Mouse (Mus musculus): ENCODE measurements around the gene Senp2.
"Not testable (repeated sequence)": the region's sequence is repeated elsewhere in the genome, so short reads cannot be mapped to it uniquely, and the experiment has no call there.

Gene Senp2

DNA sequence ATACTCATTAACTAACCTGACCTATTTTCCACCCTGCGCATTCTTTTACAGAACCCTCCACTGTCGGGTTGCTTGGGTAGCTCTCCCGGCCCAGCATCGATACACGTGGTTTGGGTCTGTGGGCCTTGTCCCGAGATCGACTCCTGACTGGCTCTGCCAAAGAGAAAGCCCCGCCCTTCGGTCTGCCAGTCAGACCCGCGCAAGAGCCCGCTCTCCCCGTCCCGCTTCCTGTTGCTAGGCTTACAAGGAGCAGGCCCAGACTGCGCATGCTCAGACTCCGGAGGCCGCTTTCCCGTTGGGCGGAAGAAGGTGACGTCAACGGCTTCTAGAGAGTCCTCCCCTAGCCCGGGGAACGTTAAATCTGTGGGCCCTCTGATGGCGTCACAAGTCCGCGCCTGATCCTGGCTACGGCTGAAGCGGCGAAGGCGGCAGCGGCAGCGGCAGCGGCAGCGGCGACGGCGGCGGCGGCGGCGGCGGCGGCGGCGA lies at the start of gene Senp2:
Gene Senp2, plus strand, starts transcription at position 386 of the 486 bp plus-strand sequence.
- DNase-seq (ENCODE audit: low spot score in 2 of 2): peak; percentile 100

DNA sequence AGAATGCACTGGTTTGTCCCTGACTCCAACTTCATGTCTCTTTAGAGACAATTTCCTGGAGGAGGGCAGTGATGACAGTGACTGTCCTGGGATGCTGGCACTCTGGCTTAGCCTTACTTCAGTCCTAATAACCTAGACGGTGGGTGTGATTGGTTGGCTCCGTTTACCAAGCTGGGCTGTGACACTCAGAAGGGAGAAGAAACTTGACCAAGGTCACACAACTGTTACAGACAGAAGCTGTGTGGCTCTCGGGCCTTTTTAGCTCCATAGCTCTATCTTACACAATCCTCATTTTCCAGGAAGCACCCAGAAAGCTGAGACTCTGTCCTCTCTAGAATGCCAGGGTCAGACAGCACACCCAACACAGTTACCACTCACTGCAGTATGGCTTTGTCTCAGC lies 43.7 kb upstream of the Senp2 start:
- DNase-seq (ENCODE audit: low spot score in 2 of 2): no peak

DNA sequence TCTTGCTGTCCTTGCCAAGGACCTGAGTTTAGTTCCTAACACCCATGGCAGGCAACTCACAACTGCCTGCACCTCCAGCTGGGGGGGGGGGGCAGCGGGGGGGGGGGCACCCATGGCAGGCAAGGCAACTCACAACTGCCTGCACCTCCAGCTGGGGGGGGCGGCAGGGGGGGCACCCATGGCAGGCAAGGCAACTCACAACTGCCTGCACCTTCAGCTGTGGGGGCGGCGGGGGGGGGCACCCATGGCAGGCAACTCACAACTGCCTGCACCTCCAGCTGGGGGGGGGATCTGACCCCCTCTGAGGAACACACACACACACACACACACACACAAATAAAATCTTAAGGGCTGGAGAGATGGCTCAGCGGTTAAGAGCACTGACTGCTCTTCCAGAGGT lies 39.4 kb upstream of the Senp2 start:
- DNase-seq (ENCODE audit: low spot score in 2 of 2): no peak

DNA sequence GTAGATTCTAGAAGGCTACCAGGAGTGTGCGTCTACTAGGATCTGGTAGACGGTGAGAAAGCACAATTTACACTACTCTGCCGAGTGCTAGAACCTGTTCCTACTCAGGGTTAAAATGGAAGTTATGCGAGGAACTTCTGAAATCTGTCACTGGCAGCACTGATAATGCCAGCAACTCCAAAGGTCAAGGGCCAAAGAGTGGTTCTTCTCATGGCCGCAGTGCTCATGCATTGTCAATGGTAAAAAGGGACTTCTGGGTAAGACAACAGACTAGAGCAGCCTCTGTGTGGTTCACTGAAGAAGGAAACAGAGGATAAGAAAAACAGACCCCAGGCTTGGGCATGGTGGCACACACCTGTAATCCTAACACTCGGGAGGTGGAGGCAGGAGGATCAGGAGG lies 38.7 kb upstream of the Senp2 start:
- DNase-seq (ENCODE audit: low spot score in 2 of 2): no peak

DNA sequence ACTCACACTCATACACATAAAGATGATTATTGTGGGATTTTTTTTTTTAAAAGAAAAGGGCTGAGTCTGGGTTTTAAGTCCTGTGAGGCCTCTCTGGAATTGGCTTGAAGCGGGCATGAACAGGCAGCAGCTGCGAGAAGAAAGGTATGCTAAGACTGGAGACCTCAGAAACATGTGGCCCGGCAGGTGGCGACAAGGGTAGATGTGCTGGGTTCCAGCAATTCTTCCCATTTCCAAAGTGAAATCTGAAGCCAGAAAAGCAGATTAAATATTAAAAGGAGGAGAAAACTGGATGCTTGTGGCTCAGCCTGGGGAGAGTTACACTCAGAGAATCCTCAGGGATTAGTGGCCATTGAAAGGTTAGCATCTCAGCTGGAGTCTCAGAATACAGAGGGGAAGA lies 37.8 kb upstream of the Senp2 start:
- no peak for DNase-seq (ENCODE audit: low spot score in 2 of 2)

DNA sequence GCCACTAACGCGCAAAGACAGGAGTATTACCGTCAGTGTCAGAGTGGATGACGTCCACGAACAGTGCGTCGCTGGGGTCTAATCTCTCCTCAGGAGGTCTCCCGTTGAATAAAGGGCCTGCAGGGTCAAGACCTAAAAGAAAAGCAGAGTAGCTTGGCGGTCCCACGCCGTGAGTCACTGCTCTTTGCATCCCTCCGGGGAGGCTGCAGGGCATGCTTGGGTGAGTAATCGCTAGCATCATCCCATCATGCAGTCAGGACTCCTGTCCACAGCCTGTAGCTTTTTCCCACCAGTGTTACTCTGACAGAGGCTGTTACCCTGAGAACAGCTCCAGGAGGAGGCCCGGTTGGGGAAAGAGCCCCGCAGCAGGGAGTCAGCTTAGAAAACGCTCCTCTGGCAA lies 33.1 kb upstream of the Senp2 start:
- peak in 1 of 2 experiments; percentile 7 for DNase-seq (ENCODE audit: low spot score in 2 of 2)

DNA sequence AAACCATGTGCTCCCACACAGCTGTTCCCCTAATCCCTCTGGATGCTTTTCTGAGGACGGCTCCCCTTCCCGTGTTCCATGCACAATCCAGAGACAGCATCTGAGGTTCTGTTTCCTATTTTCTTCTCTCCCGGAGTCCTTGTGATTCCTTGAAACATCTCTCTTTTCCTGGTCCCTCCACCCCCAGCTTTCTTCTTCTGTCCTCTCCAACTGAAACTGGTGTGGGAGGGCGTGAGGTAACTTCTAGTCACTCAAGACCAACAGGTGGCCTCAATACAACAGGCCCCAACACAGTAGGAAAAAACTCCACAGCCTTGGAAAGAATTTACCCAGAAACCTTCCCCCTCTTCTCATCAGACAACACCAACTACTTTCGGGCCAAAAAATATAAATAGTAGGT lies 31.9 kb upstream of the Senp2 start:
- DNase-seq (ENCODE audit: low spot score in 2 of 2): peak; percentile 13 to 24

DNA sequence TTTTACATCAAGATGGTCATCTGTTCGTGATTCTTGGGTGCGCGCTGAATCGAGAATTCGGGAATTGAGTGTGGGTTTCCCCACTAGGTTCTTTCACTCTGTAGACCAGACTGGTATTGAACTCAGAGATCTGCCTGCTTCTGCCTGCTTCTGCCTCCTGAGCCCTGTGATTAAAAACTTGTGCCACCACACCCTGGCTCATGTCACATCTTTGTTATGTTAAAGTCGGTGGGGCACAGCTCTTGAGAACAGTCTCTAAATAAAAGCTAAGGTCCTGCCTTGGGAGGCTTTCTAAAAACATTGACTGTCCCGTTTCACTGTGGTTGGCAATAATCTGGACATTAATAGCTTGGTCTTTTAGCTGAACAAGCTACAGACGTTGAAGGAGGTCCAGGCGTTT lies 26.1 kb upstream of the Senp2 start:
- DNase-seq (ENCODE audit: low spot score in 2 of 2): no peak

DNA sequence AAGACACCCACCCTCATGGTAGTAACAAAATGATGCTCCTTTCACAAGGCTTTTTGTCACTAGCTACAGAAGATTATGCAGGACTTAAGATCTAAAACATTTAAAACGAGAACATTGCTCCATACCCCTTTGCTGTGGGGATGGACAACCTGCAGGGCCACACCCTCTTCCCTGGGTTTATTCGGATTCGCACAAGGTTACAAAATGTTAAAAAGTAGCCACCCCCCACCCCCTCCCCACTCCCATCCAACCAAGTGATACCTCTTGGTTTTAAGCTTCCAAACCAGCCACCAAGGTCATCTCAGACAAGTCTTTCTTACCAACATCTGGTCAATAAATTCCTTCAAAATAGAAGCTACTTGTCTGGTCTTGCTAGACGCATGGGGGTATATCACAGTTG lies 25.7 kb upstream of the Senp2 start:
- DNase-seq (ENCODE audit: low spot score in 2 of 2): no peak

DNA sequence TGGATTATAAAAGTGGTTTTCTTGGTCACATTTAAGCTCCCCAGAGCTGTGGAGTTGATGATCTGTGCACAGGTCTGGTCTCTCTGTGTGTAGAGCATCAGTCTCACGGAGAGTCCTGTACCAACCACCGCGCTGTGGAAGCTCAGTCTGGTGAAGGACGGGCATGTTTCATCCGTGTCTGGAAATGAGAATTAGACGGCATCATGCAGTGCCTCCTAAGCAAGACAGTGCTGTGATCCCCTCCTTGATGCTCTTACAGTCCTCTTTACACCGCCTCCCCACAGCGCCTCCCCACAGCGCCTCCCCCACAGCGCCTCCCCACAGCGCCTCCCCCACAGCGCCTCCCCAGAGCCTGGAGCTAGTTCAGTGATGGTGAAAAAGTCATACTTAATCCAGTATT lies 25.2 kb upstream of the Senp2 start:
- no peak for DNase-seq (ENCODE audit: low spot score in 2 of 2)

DNA sequence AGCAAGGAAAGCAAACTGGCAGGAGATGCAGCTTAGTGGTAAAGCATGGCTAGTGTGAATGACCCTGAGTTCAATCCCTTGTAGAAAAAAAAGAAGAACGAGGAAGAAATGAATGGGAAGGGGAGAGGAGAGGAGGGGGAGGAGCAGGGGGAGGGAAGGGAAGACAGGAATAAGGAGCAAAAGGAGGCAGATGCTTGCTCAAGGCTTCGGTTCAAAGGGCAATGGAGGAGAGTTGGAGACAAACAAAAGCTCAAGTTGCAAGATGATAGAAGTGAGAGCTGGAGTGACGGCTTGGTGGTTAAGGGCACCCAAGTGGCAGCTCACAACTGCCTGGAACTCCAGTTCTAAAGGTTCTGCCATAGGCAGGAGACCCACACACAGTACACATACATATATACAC lies 23.1 kb upstream of the Senp2 start:
- no peak for DNase-seq (ENCODE audit: low spot score in 2 of 2)

DNA sequence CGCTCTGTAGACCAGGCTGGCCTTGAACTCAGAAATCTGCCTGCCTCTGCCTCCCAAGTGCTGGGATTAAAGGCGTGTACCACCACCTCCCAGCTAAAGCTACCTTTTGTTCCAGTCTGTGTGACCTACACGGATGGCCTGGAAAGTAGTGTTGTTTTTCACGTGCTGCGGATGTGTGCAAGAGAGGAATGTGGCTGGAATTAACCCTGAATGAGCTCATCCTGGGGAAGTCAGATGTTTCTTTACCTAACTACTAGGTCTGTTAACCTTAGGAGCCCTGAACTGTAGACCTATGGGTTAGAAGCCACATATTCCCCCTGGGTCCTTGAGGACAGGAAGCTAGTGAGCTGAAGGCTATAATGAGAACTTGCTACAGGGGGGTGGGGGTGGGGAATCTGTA lies 21.3 kb upstream of the Senp2 start:
- no peak for DNase-seq (ENCODE audit: low spot score in 2 of 2)

DNA sequence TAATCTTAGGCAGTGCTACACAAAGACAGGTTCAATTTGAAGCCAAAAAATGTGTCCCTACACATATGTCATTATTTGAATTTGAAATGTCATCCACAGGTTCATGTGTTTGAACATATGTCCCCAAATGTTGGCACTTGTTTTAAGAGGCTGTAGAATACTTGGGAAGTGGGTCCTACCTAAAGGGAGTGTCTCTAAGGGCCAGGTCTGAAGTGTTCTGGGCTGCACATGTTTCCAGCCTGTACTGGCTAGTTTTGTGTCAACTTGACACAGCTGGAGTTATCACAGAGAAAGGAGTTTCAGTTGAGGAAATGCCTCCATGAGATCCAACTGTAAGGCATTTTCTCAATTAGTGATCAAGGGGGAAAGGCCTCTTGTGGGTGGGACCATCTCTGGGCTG lies 18.4 kb upstream of the Senp2 start:
- not testable (repeated sequence) for DNase-seq (ENCODE audit: low spot score in 2 of 2)

DNA sequence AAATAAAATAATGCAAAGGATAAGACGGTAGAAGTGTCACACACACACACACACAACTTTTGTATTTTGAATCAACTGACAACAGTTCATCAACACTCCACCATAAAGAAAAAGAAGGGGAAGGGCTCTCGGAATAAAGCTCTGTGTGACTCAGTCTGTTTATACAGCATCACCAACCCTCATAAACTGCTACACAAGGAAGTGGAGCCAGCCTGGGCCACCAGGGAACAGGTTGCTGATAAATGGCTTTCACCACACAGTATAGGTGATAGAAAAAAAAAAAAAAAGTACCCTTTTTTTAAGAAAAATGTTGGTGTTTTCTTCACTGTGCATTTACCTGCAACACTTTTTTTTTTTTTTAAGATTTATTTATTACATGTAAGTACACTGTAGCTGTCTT lies 17.5 kb upstream of the Senp2 start:
- no peak for DNase-seq (ENCODE audit: low spot score in 2 of 2)

DNA sequence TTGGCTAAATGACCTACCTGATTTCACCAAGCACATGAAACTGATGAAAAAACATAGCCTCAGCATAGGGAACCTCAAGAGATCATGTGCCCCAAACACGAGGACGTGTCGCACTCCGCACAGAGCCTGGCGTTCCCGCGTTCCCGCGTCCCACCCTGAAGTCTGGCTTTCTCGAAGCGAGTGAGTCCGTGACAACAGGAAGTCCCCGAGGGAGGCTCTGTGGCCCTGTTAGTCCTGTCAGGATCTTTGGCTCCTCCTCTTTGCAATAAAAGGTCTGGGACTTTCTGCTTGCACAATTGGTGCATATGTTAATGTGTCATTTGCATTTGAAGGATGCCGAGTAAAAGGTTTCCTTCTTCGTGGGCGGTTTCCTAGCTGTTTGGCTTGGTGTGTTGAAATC lies 14.0 kb upstream of the Senp2 start, which contains the start of gene Liph:
Gene Liph, minus strand, starts transcription at position 360 of the 400 bp plus-strand sequence.
- DNase-seq (ENCODE audit: low spot score in 2 of 2): no peak

DNA sequence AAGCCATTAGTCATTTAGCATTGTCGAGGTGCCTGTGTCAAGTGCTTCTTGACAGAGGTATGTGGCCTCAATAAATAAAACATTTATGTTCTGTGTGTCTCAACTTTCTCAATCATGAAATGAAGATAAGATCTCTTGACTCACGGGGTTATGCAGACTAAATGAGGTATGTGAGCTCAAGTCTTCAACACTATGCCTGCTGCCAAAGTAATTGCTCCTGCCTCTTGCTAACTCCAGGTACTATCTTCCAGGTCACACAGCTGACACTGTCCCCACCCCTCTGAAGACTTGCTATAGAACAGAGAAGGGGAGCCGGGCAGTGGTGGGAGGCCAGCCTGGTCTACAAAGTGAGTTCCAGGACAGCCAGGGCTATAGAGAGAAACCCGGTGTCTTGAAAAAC lies 12.9 kb upstream of the Senp2 start:
- no peak for DNase-seq (ENCODE audit: low spot score in 2 of 2)

DNA sequence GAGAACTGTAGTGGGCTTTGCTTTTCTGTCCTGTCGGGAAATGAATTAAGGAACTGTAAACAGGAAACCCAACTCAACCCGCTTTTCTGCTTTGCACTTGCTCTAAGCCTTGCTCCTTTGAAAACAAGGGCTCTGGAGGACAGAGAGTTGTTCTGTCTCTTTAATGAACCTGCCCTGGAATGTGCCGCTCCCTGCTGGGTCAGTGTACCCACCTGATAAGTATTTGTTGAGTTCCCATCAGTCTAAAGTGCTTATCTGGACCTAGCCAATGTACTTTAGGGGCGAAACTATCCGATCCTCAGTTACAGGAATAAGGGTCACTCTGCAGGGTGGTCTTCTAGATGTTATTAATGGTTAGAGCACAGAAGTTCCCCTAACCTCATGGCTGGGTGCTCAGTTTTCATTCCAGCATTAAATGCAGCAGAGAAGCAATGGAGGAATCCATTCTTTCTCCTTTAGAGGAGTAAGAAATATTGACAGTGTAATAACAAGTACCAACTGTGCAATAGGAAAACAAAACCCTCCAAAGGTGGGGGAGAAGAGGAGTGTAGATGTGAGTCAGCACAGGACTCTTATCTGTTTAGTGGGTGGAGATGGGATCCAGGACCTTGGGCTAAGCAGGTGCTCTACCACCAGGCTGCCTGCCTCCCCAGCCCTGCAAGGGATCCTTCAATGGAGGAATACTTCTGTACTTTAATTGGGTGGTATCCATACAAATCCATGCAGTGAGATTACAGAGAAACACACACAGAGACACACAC lies 12.2 kb upstream of the Senp2 start:
- no peak for DNase-seq (ENCODE audit: low spot score in 2 of 2)

DNA sequence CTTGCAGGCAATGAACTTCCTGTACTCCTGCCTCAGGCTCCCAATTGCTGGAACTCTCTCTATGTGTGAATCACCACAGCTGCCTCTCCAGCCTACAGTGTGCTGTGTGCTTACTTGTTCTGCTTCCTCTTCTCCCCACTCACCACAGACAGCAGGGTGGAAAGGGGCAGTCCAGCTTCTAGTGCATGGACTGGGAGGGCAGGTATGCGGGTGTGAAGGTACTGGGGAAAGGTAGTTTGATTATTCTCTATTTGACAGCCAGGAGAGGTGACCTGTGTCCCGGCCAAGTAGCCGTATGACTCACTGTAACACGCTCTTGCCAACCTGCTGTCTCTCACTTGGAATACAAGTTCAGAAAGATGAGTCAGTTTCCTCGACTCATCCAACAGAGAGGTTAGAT lies 11.2 kb upstream of the Senp2 start:
- DNase-seq (ENCODE audit: low spot score in 2 of 2): peak; percentile 22 to 35

DNA sequence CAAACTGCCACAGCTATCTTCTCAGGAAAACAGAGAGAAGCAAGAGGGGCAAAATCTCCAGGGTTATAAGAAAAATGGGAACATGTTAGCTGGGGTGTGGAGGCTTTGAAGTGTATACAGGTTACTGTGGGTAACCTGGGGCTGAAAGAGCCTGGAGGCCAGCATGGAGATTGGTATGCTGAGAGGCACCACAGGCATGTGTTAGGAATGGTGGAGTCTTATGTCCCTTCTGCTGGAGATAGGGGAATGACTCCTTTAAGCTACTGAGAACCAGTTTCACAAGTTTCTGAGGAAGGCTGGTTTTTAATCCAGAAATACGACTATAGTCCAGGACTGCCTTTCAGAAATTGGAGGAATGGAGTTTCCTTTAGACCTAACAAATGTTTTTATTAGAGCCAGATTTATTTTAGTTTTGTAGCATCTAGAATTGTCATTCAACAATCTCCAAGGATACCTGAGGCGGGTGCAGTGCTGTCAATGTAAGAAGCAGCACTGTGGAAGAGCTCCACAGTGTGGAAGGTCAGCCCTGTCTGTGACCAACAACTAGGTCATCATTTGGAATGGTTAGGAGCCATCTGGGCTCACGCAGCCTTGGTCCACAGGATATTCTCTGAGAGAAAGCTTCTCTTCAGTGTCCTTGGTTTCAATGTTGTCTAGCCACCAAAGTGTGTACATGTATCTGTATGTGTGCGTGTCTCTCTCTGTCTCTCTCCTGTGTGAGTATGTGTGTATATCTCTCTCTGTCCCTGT lies 9.2 kb upstream of the Senp2 start:
- DNase-seq (ENCODE audit: low spot score in 2 of 2): no peak

DNA sequence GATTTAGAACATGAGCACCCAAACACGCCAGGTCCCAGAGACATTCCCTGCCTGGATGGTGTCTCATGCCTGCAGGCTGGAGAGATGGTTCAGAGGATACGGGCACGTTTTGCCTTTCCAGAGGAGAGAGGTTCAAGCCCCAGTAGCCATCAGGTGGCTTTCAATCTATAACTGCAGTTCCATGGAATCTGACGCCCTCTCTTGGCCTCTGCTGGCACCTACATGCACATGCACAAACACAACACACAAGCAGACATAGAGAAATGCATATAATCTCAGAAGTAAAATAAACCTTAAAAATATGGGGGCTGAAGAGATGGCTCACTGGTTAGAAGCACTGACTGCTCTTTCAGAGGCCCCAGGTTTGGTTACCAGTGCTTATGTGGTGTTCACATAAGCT lies 8.1 kb upstream of the Senp2 start:
- DNase-seq (ENCODE audit: low spot score in 2 of 2): no peak

DNA sequence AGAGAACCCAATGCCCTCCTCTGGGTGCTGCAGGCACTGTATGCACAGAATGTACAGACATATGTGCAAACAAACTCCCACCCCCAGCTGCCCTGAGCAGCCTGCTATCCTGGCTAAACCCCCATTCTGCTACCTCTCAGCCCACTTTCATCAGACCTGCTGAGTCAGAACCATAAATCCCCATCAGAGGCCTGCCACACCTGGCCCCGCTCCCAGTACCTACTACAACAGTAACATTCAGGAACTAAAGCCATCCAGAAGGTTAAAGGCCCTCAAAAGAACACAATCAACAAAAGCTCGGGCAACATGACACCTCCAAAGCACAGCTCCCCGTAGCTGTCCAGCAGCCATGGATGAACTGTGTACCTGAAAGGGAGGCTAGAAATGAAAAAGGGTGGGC lies 7.7 kb upstream of the Senp2 start:
- DNase-seq (ENCODE audit: low spot score in 2 of 2): no peak

DNA sequence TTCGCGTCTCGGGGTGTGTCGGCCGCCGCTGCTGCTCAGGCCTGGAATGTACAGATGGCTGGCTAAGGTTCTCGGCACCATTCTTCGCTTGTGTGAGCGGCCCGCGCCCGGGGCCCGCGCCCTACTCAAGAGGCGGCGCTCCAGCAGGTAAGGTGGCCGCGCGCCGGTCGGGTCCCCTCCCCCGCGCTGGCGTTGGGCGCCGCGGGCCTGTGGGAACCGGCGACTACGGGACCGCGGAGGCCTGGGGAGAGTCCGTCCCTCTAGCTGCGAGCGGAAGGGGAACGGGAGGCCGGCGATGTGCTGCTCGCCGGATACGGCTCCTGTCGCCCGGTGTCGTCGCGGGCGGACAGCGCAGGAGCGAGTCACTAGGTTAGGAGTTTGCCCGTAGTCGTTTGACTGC lies 312 bp downstream of the Senp2 start:
- DNase-seq (ENCODE audit: low spot score in 2 of 2): no peak

DNA sequence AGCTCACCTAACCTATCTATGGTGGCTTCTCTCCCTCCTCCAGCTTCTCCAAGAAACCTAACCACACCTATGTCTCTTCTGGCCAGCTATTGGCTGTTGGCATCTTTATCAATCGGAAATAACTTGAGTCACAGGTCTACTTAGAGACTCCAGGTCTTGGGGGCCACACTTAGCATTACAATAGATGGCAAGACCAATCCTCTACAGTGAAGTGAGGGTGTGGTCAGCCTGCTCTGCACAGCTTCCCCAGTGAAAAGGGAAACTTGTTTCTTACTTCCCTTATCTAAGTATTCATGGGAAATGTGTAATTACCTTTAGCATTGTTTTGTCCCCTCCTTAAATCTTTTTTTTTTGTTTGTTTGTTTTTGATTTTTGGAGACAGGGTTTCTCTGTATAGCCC lies 6.3 kb downstream of the Senp2 start:
- no peak for DNase-seq (ENCODE audit: low spot score in 2 of 2)

Data from frontal cortex, postnatal 36 days (tissue).